Mouse (Mus musculus): ENCODE data around the gene Cd5l. TPM values are rescaled to one million over a fixed set of nuclear protein-coding genes. Genes with fewer than 3 reads are reported as not detected.
"Not testable (repeated sequence)": the region's sequence is repeated elsewhere in the genome, so short reads cannot be mapped to it uniquely, and the experiment has no call there.

Cd5l gene
- polyA plus RNA-seq, 1 experiment from 2014 or later: 3.2 TPM

- Histone ChIP-seq H3K4me2 (no peak overlapping the region), H3K9me3 (ENCODE audit: control insufficient read depth, low read length) (no peaks in the 10 kb centered on the region), H3K4me1 (replicated peaks; ENCODE audit: control insufficient read depth, insufficient read depth, low read length) (no peaks in the 10 kb centered on the region), H3K27me3 (replicated peaks; ENCODE audit: control insufficient read depth, insufficient read depth, low read length) (no peaks in the 10 kb centered on the region), H3K36me3 (ENCODE audit: control insufficient read depth, insufficient read depth, low read length) (no peaks in the 10 kb centered on the region), H3K4me3 (ENCODE audit: low read depth, low read length) (no peak overlapping the region), H3K27ac (ENCODE audit: low read depth, low read length) (no peak overlapping the region), H3K9ac (ENCODE audit: low read depth, low read length) (no peak overlapping the region)
- ATAC-seq (replicated peaks; ENCODE audit: low FRiP score): no peak
- no peak for DNase-seq (ENCODE audit: low spot score)
- 84% methylated on average over 10 of the region's 10 CpGs for WGBS
Observed at GRCm38 (mm10) chr3:87367511-87367910, 9.8 kb downstream of the Cd5l start.

GRCm38 (mm10) chr3:87369181-87369580, 11.5 kb downstream of the Cd5l start:
- H3K36me3 ChIP-seq (ENCODE audit: control insufficient read depth, insufficient read depth, low read length): no peaks in the 10 kb centered on the region
- ATAC-seq (replicated peaks; ENCODE audit: low FRiP score) (no peak), DNase-seq (ENCODE audit: low spot score) (no peak)
- 48% methylated on average over 5 of the region's 5 CpGs for WGBS
- no peak overlapping the region for H3K9ac ChIP-seq (ENCODE audit: low read depth, low read length)
- H3K27me3 ChIP-seq (replicated peaks; ENCODE audit: control insufficient read depth, insufficient read depth, low read length): no peaks in the 10 kb centered on the region
- no peaks in the 10 kb centered on the region for H3K9me3 ChIP-seq (ENCODE audit: control insufficient read depth, low read length)
- H3K4me1 ChIP-seq (replicated peaks; ENCODE audit: control insufficient read depth, insufficient read depth, low read length): no peaks in the 10 kb centered on the region
- no peak overlapping the region for H3K4me3 ChIP-seq (ENCODE audit: low read depth, low read length)
- H3K27ac ChIP-seq (ENCODE audit: low read depth, low read length): no peak overlapping the region
- no peak overlapping the region for H3K4me2 ChIP-seq

- no peaks in the 10 kb centered on the region for H3K36me3 ChIP-seq (ENCODE audit: control insufficient read depth, insufficient read depth, low read length)
- no peak within 1 kb of the TSS for H3K27ac ChIP-seq (ENCODE audit: low read depth, low read length)
- H3K9ac ChIP-seq (ENCODE audit: low read depth, low read length): no peak within 1 kb of the TSS
- no peak within 1 kb of the TSS for H3K4me3 ChIP-seq (ENCODE audit: low read depth, low read length)
- H3K4me1 ChIP-seq (replicated peaks; ENCODE audit: control insufficient read depth, insufficient read depth, low read length): no peaks in the 10 kb centered on the region
- H3K4me2 ChIP-seq: no peak within 1 kb of the TSS
- DNase-seq (ENCODE audit: low spot score) (no peak), ATAC-seq (replicated peaks; ENCODE audit: low FRiP score) (no peak)
- 62% methylated on average over 18 of the region's 18 CpGs for WGBS
- no peaks in the 10 kb centered on the region for H3K27me3 ChIP-seq (replicated peaks; ENCODE audit: control insufficient read depth, insufficient read depth, low read length)
- H3K9me3 ChIP-seq (ENCODE audit: control insufficient read depth, low read length): no peaks in the 10 kb centered on the region
Observed at GRCm38 (mm10) chr3:87376195-87377165, 18.8 kb downstream of the Cd5l start, which contains the start of gene Fcrl1. Gene Fcrl1, plus strand, starts transcription at chr3:87376387.

- Histone ChIP-seq H3K9ac (ENCODE audit: low read depth, low read length) (no peak overlapping the region), H3K9me3 (ENCODE audit: control insufficient read depth, low read length) (no peaks in the 10 kb centered on the region), H3K27me3 (replicated peaks; ENCODE audit: control insufficient read depth, insufficient read depth, low read length) (no peaks in the 10 kb centered on the region), H3K36me3 (ENCODE audit: control insufficient read depth, insufficient read depth, low read length) (no peaks in the 10 kb centered on the region), H3K4me2 (no peak overlapping the region), H3K27ac (ENCODE audit: low read depth, low read length) (no peak overlapping the region), H3K4me1 (replicated peaks; ENCODE audit: control insufficient read depth, insufficient read depth, low read length) (no peaks in the 10 kb centered on the region), H3K4me3 (ENCODE audit: low read depth, low read length) (no peak overlapping the region)
- no peak for ATAC-seq (replicated peaks; ENCODE audit: low FRiP score)
- 56% methylated on average over 3 of the region's 3 CpGs for WGBS
- DNase-seq (ENCODE audit: low spot score): no peak
Observed at GRCm38 (mm10) chr3:87377228-87377627, 19.5 kb downstream of the Cd5l start.

GRCm38 (mm10) chr3:87377719-87378118, 20.0 kb downstream of the Cd5l start:
- Histone ChIP-seq H3K4me1 (replicated peaks; ENCODE audit: control insufficient read depth, insufficient read depth, low read length) (no peaks in the 10 kb centered on the region), H3K4me2 (no peak overlapping the region), H3K36me3 (ENCODE audit: control insufficient read depth, insufficient read depth, low read length) (no peaks in the 10 kb centered on the region), H3K27ac (ENCODE audit: low read depth, low read length) (no peak overlapping the region), H3K9me3 (ENCODE audit: control insufficient read depth, low read length) (no peaks in the 10 kb centered on the region), H3K9ac (ENCODE audit: low read depth, low read length) (no peak overlapping the region), H3K27me3 (replicated peaks; ENCODE audit: control insufficient read depth, insufficient read depth, low read length) (no peaks in the 10 kb centered on the region), H3K4me3 (ENCODE audit: low read depth, low read length) (no peak overlapping the region)
- 56% methylated on average over 6 of the region's 6 CpGs for WGBS
- DNase-seq (ENCODE audit: low spot score) (no peak), ATAC-seq (replicated peaks; ENCODE audit: low FRiP score) (no peak)

GRCm38 (mm10) chr3:87379641-87380315, 22.1 kb downstream of the Cd5l start:
- H3K27me3 ChIP-seq (replicated peaks; ENCODE audit: control insufficient read depth, insufficient read depth, low read length); H3K9me3 ChIP-seq (ENCODE audit: control insufficient read depth, low read length); H3K27ac ChIP-seq (ENCODE audit: low read depth, low read length); H3K9ac ChIP-seq (ENCODE audit: low read depth, low read length); H3K4me1 ChIP-seq (replicated peaks; ENCODE audit: control insufficient read depth, insufficient read depth, low read length); ATAC-seq (replicated peaks; ENCODE audit: low FRiP score); H3K36me3 ChIP-seq (ENCODE audit: control insufficient read depth, insufficient read depth, low read length); H3K4me3 ChIP-seq (ENCODE audit: low read depth, low read length); DNase-seq (ENCODE audit: low spot score); H3K4me2 ChIP-seq: not testable (repeated sequence)
- 75% methylated on average over 2 of the region's 2 CpGs for WGBS

GRCm38 (mm10) chr3:87381806-87382712, 24.4 kb downstream of the Cd5l start:
- Histone ChIP-seq H3K36me3 (ENCODE audit: control insufficient read depth, insufficient read depth, low read length) (no peaks in the 10 kb centered on the region), H3K27ac (ENCODE audit: low read depth, low read length) (no peak overlapping the region), H3K4me2 (no peak overlapping the region), H3K4me3 (ENCODE audit: low read depth, low read length) (no peak overlapping the region), H3K27me3 (replicated peaks; ENCODE audit: control insufficient read depth, insufficient read depth, low read length) (no peaks in the 10 kb centered on the region), H3K9me3 (ENCODE audit: control insufficient read depth, low read length) (no peaks in the 10 kb centered on the region), H3K9ac (ENCODE audit: low read depth, low read length) (no peak overlapping the region), H3K4me1 (replicated peaks; ENCODE audit: control insufficient read depth, insufficient read depth, low read length) (no peaks in the 10 kb centered on the region)
- WGBS: 48% methylated on average over 7 of the region's 7 CpGs
- ATAC-seq (replicated peaks; ENCODE audit: low FRiP score): no peak
- no peak for DNase-seq (ENCODE audit: low spot score)

GRCm38 (mm10) chr3:87383308-87383707, 25.6 kb downstream of the Cd5l start:
- Histone ChIP-seq H3K9me3 (ENCODE audit: control insufficient read depth, low read length) (no peaks in the 10 kb centered on the region), H3K4me3 (ENCODE audit: low read depth, low read length) (no peak overlapping the region), H3K4me2 (no peak overlapping the region), H3K36me3 (ENCODE audit: control insufficient read depth, insufficient read depth, low read length) (no peaks in the 10 kb centered on the region), H3K9ac (ENCODE audit: low read depth, low read length) (no peak overlapping the region), H3K27me3 (replicated peaks; ENCODE audit: control insufficient read depth, insufficient read depth, low read length) (no peaks in the 10 kb centered on the region), H3K27ac (ENCODE audit: low read depth, low read length) (no peak overlapping the region), H3K4me1 (replicated peaks; ENCODE audit: control insufficient read depth, insufficient read depth, low read length) (no peaks in the 10 kb centered on the region)
- WGBS: 92% methylated on average over 3 of the region's 3 CpGs
- ATAC-seq (replicated peaks; ENCODE audit: low FRiP score) (no peak), DNase-seq (ENCODE audit: low spot score) (no peak)

Measured in liver, embryonic 11.5 days (tissue).